Mouse (Mus musculus) right cerebral cortex, adult 18-20 months (tissue): ENCODE data around the gene BC005624.
A peak's percentile ranks its signal among the peaks of the same experiment; 100 is the strongest.
"Not testable (repeated sequence)": the region's sequence is repeated elsewhere in the genome, so short reads cannot be mapped to it uniquely, and the experiment has no call there.

Experiments
- DNase-seq: peaks from one replicate; pipeline ENCODE4 v3.0.0; 2022; ENCODE audit warnings: mixed read lengths

Gene BC005624

GRCm38 (mm10) chr2:30967352-30968327 is 14.4 kb downstream of the BC005624 start, which contains the start of gene Tor1a:
Gene Tor1a (minus strand): TSS chr2:30967933.
- DNase-seq = peak; percentile 92

GRCm38 (mm10) chr2:30966826-30967225 is 15.2 kb downstream of the BC005624 start:
- DNase-seq = no peak

- no peak for DNase-seq
Measured at GRCm38 (mm10) chr2:30965627-30966026, 16.4 kb downstream of the BC005624 start.

GRCm38 (mm10) chr2:30962570-30963254 is 19.3 kb downstream of the BC005624 start:
- peak; percentile 41 for DNase-seq

GRCm38 (mm10) chr2:30959856-30960255 is 22.1 kb downstream of the BC005624 start:
- DNase-seq = no peak

GRCm38 (mm10) chr2:30958726-30959125 is 23.3 kb downstream of the BC005624 start:
- DNase-seq = no peak

- no peak for DNase-seq
Measured at GRCm38 (mm10) chr2:30957511-30957910, 24.5 kb downstream of the BC005624 start.

- no peak for DNase-seq
Measured at GRCm38 (mm10) chr2:30954797-30955196, 27.2 kb downstream of the BC005624 start.

- peak; percentile 92 for DNase-seq
Measured at GRCm38 (mm10) chr2:30952824-30953490, 29.0 kb downstream of the BC005624 start, which contains the start of gene Tor1b. Gene Tor1b (plus strand): TSS chr2:30952959.

- no peak for DNase-seq
Measured at GRCm38 (mm10) chr2:30952457-30952823, 29.6 kb downstream of the BC005624 start.

GRCm38 (mm10) chr2:30942603-30943011 is 39.4 kb downstream of the BC005624 start:
- peak; percentile 66 for DNase-seq

GRCm38 (mm10) chr2:30942116-30942515 is 39.9 kb downstream of the BC005624 start:
- not testable (repeated sequence) for DNase-seq

- no peak for DNase-seq
Measured at GRCm38 (mm10) chr2:30941586-30941985, 40.4 kb downstream of the BC005624 start.

- no peak for DNase-seq
Measured at GRCm38 (mm10) chr2:30938574-30938991, 43.4 kb downstream of the BC005624 start.

GRCm38 (mm10) chr2:30937731-30938130 is 44.3 kb downstream of the BC005624 start:
- no peak for DNase-seq

- no peak for DNase-seq
Measured at GRCm38 (mm10) chr2:30936808-30937207, 45.2 kb downstream of the BC005624 start.

GRCm38 (mm10) chr2:30933917-30934450 is 48.0 kb downstream of the BC005624 start:
- DNase-seq = peak; percentile 67

GRCm38 (mm10) chr2:30933032-30933431 is 49.0 kb downstream of the BC005624 start:
- DNase-seq = no peak

GRCm38 (mm10) chr2:30931922-30932321 is 50.1 kb downstream of the BC005624 start:
- DNase-seq = no peak

- not testable (repeated sequence) for DNase-seq
Measured at GRCm38 (mm10) chr2:30930846-30931245, 51.2 kb downstream of the BC005624 start.

GRCm38 (mm10) chr2:30929483-30930045 is 52.4 kb downstream of the BC005624 start, which contains the start of gene Ptges:
Gene Ptges (minus strand): TSS chr2:30929863.
- peak; percentile 84 for DNase-seq

- DNase-seq = peak; percentile 29
Measured at GRCm38 (mm10) chr2:30928893-30929482, 53.0 kb downstream of the BC005624 start.
